Mouse (Mus musculus): ENCODE data around the gene Aqp1. TPM values are rescaled to one million over a fixed set of nuclear protein-coding genes. Genes with fewer than 3 reads are reported as not detected.

Aqp1 gene
- polyA plus RNA-seq, 1 experiment, result 2.0 TPM

DNA sequence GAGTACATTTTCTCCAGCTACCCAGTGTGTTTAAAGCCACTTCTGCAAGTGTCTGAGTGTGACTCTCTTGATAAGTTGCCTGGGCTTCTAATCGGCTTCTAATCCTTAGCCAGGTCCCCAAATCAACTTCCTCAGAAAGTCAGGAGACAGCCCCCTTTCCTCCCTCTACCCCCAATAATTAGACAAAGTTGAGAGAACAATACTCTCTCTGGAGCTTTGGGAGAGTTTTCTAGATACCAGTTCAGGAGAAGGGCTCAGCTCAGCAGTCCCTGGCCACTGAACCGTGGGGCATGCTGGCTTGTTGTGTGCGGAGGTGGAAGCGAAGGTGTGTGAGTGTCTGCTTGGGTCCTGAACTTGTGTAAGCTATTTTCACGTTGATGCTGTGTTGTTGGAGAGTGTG is 1.0 kb downstream of the Aqp1 start:
- H3K4me3 ChIP-seq (replicated peaks; ENCODE audit: insufficient read depth, low read depth, low read length), result no peak overlapping the region
- 88% methylated on average over 5 of the region's 5 CpGs for WGBS
- TF ChIP-seq POLR2A (IDR thresholded peaks at IDR 0.05; ENCODE audit: borderline replicate concordance, insufficient read depth, low read length), result no peak
- no peak for TF ChIP-seq CTCF (IDR thresholded peaks at IDR 0.05; ENCODE audit: borderline replicate concordance, insufficient read depth, low read depth, low read length)

DNA sequence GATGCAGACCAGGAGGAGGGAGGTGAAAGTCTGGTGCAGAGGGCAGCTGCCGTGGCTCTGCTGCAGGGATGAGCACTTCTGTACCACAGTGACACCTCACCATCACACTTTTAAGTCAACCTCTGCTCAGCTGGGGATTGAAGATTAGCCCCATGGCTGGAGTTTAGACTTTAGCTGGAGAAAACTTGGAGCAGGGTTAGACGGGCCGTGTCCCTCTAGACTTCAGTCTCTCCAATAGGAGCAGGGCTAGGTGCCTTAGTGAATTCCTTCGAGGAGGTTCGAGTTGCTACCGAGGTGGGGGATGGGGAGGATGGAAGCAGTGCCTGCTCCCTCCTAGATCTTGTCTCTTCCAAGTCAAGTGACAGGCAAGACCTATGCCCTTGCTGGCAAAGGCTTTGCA is 1.8 kb downstream of the Aqp1 start:
- H3K27ac ChIP-seq (ENCODE audit: insufficient read depth, low read length), result no peak overlapping the region
- DNase-seq, result no peak
- WGBS, result 67% methylated on average over 6 of the region's 6 CpGs
- H3K4me3 ChIP-seq (replicated peaks; ENCODE audit: insufficient read depth, low read depth, low read length), result no peak overlapping the region
- H3K27me3 ChIP-seq (ENCODE audit: control insufficient read depth, insufficient read depth, low read length), result no peaks in the 10 kb centered on the region; the same call in 1 of the 2 replicates
- H3K4me1 ChIP-seq (ENCODE audit: control insufficient read depth, insufficient read depth, low read length), result no peaks in the 10 kb centered on the region; the same call in 1 of the 2 replicates
- no peak for TF ChIP-seq CTCF (IDR thresholded peaks at IDR 0.05; ENCODE audit: borderline replicate concordance, insufficient read depth, low read depth, low read length)
- no peak for TF ChIP-seq POLR2A (IDR thresholded peaks at IDR 0.05; ENCODE audit: borderline replicate concordance, insufficient read depth, low read length)

More for the DNA sequence above, 1.0 kb downstream of the Aqp1 start:
- DNase-seq, result no peak
- Histone ChIP-seq H3K4me1 (ENCODE audit: control insufficient read depth, insufficient read depth, low read length) (no peaks in the 10 kb centered on the region; the same call in 1 of the 2 replicates), H3K27me3 (ENCODE audit: control insufficient read depth, insufficient read depth, low read length) (no peaks in the 10 kb centered on the region; the same call in 1 of the 2 replicates), H3K27ac (ENCODE audit: insufficient read depth, low read length) (no peak overlapping the region)

DNA sequence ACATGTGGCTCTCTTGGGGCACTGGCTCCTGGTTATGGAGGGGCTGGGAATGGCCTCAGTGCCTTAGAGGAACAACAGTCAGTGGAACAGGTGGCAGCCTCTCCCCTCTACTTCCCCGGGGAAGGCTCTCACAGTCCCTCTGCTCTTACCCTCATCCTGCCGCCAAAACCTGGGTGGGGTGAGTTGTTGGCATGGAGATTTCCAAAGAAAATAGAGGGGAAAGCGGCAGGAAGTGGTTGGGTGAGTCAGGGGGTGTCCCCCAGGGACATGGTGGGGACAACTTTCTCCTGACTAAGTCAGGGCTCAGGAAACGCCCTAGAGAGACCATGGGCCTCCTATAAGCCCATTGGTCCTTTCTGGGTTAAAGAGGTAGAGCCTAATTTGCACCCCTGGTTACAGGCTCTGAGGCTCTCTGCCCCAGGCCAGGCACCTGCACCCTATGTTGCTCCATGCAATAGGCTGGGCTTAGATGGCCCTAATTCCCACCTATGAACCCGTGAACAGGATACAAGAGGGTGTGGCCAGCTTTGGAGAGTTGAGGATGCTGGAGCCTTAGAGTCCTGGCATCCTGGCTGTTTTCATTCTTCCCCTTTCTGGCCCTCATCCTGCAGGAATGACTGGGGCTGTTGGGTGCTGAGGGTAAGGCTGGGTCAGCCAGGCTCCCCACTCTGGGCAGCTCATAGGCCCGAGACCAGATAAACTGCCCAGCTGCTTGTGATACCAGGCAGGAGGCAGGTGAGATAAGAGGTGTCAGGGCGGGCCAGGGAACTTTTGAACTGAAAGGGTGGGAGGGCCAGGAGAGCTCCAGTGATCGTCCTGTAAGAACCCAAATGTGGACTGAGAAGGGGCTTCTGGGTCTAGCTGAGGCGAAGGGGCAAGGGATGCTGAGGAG is 2.9 kb downstream of the Aqp1 start:
- WGBS, result 74% methylated on average over 9 of the region's 9 CpGs
- TF ChIP-seq CTCF (IDR thresholded peaks at IDR 0.05; ENCODE audit: borderline replicate concordance, insufficient read depth, low read depth, low read length) (no peak), POLR2A (IDR thresholded peaks at IDR 0.05; ENCODE audit: borderline replicate concordance, insufficient read depth, low read length) (no peak)
- no peak for DNase-seq
- H3K4me3 ChIP-seq (replicated peaks; ENCODE audit: insufficient read depth, low read depth, low read length), result no peak overlapping the region
- H3K27me3 ChIP-seq (ENCODE audit: control insufficient read depth, insufficient read depth, low read length), result no peaks in the 10 kb centered on the region; the same call in 1 of the 2 replicates
- H3K27ac ChIP-seq (ENCODE audit: insufficient read depth, low read length), result no peak overlapping the region
- H3K4me1 ChIP-seq (ENCODE audit: control insufficient read depth, insufficient read depth, low read length), result no peaks in the 10 kb centered on the region; the same call in 1 of the 2 replicates

DNA sequence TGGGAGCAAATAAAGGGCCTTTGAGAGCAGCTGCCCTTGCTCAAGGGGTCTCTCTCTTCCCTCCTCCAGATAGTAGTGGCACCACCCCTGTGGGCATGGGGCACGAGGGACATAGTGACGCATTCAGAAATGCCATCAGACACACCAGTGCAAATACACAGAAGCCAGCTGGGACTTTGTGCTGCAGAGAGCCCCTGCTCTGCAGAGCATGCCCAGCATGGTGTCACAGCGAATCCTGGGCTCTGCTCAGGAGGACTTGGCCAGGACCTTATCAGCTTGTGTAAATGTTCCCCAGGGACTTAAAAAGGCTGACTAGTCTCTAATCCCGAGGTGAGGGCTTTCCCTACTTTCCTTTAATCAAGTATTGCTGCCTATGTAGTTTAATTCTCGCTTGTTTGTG is 5.5 kb downstream of the Aqp1 start:
- H3K27me3 ChIP-seq (ENCODE audit: control insufficient read depth, insufficient read depth, low read length), result no peaks in the 10 kb centered on the region; the same call in 1 of the 2 replicates
- no peak overlapping the region for H3K4me3 ChIP-seq (replicated peaks; ENCODE audit: insufficient read depth, low read depth, low read length)
- 54% methylated on average over 5 of the region's 5 CpGs for WGBS

DNA sequence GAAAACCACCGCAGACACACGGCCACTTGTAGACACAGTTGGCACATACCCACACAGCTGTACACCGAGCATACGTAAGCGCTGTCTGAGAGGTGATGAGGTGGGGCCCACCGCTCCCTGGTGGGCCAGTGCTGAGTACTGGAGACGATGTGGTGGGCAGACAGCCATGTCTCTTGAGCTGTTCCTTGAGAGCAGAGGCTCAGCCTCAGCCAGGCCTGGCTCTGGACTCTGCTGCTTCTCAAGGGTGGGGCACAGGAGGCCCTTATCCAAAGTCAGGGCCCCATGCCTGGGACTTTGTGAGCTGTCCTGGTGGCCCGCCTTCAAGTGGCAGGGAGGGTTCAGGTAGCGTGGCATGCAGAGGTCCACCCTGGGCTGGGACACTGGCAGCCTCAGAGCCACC is 6.1 kb downstream of the Aqp1 start:
- 49% methylated on average over 9 of the region's 9 CpGs for WGBS
- TF ChIP-seq CTCF (IDR thresholded peaks at IDR 0.05; ENCODE audit: borderline replicate concordance, insufficient read depth, low read depth, low read length), result no peak
- no peak for TF ChIP-seq POLR2A (IDR thresholded peaks at IDR 0.05; ENCODE audit: borderline replicate concordance, insufficient read depth, low read length)
- Histone ChIP-seq H3K27me3 (ENCODE audit: control insufficient read depth, insufficient read depth, low read length) (no peaks in the 10 kb centered on the region; the same call in 1 of the 2 replicates), H3K4me3 (replicated peaks; ENCODE audit: insufficient read depth, low read depth, low read length) (no peak overlapping the region), H3K4me1 (ENCODE audit: control insufficient read depth, insufficient read depth, low read length) (no peaks in the 10 kb centered on the region), H3K27ac (ENCODE audit: insufficient read depth, low read length) (no peak overlapping the region)
- DNase-seq, result no peak

More for the DNA sequence above, 5.5 kb downstream of the Aqp1 start:
- no peaks in the 10 kb centered on the region for H3K4me1 ChIP-seq (ENCODE audit: control insufficient read depth, insufficient read depth, low read length)
- no peak for DNase-seq
- H3K27ac ChIP-seq (ENCODE audit: insufficient read depth, low read length), result no peak overlapping the region
- TF ChIP-seq POLR2A (IDR thresholded peaks at IDR 0.05; ENCODE audit: borderline replicate concordance, insufficient read depth, low read length) (no peak), CTCF (IDR thresholded peaks at IDR 0.05; ENCODE audit: borderline replicate concordance, insufficient read depth, low read depth, low read length) (no peak)

DNA sequence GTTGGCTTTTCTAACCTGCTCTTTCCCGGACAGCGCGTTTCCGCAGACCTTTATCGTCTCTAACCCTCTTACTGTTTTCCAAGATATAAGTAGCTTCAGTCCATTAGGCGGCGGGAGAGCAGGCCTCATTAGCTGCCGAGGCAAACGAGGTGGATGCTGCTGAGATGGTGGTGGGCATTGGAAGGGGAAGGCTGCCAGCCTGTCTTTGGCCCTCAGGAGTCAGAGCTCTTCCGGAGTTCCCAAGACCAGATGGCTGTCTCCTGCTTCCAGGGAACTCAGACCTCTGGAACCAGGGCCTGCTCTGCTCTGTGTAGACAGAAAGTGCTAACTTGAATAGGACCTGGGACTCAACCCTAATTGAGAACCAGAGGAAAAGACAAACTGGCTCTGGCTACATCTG is 7.2 kb downstream of the Aqp1 start:
- H3K4me1 ChIP-seq (ENCODE audit: control insufficient read depth, insufficient read depth, low read length), result no peaks in the 10 kb centered on the region
- H3K27ac ChIP-seq (ENCODE audit: insufficient read depth, low read length), result no peak overlapping the region
- H3K4me3 ChIP-seq (replicated peaks; ENCODE audit: insufficient read depth, low read depth, low read length), result no peak overlapping the region
- DNase-seq, result no peak
- H3K27me3 ChIP-seq (ENCODE audit: control insufficient read depth, insufficient read depth, low read length), result no peaks in the 10 kb centered on the region; the same call in 1 of the 2 replicates
- TF ChIP-seq CTCF (IDR thresholded peaks at IDR 0.05; ENCODE audit: borderline replicate concordance, insufficient read depth, low read depth, low read length) (no peak), POLR2A (IDR thresholded peaks at IDR 0.05; ENCODE audit: borderline replicate concordance, insufficient read depth, low read length) (no peak)
- WGBS, result 64% methylated on average over 10 of the region's 10 CpGs

DNA sequence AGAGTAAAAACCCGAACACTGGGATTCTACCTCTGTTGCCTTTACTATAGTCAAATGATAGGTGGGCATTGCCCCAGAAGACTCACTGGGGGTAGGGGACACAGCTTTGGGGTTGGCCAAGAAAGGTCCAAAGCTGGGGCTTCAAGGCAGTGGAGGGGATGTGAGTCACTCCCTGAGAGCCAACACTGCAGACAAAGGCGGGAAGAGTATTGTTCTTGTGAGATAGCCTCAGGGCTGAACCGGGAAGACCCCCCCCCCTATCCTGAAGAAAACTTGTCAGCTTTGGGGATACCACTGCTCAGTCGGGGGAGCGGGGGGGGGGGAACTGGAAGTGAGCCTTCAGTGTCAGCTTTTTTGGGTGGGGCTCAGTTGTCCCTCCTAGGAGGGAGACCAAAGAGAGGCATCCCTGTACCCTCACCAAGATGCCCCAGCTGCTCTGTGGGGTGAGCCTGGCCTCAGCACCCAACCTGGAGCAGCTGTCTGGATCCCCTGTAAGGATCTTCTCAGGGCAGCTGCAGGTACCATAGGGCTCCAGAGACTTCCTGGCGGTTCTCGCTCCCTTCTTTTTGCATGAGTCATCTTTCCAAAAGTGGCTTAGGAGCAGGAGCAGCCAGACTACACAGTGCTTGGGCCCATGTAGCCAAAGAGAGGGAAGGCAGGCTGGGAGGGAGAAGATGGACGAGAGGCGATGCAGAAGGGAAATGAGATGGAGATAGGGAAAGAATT is 8.2 kb downstream of the Aqp1 start:
- 87% methylated on average over 9 of the region's 9 CpGs for WGBS
- no peak overlapping the region for H3K4me3 ChIP-seq (replicated peaks; ENCODE audit: insufficient read depth, low read depth, low read length)
- TF ChIP-seq POLR2A (IDR thresholded peaks at IDR 0.05; ENCODE audit: borderline replicate concordance, insufficient read depth, low read length), result no peak
- no peak for TF ChIP-seq CTCF (IDR thresholded peaks at IDR 0.05; ENCODE audit: borderline replicate concordance, insufficient read depth, low read depth, low read length)
- H3K27ac ChIP-seq (ENCODE audit: insufficient read depth, low read length), result no peak overlapping the region
- DNase-seq, result no peak
- no peaks in the 10 kb centered on the region for H3K27me3 ChIP-seq (ENCODE audit: control insufficient read depth, insufficient read depth, low read length)
- no peaks in the 10 kb centered on the region for H3K4me1 ChIP-seq (ENCODE audit: control insufficient read depth, insufficient read depth, low read length)
